Mouse (Mus musculus): ENCODE measurements around the gene Gpat3.

DNA sequence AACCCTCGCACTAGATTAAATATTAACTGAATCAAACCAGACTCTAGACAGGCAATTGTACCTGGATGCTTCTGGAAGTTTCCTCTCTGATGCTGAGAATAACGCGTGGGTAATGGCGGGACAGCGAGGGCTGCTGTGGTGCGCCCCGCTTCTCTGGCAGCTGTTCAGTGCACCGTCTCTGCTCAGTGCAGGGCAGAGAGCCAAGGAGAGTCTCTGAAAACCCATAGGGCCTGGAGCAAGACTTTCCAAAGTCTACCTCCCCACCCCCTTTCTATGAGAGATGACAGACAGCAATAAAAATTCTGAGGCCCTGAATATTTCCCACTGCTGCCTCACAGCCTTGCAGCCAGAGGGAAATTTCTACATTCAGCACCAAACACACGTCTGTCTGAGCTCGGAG, 63.4 kb downstream of the Gpat3 start:
- no peak for TF ChIP-seq CTCF (IDR thresholded peaks at IDR 0.05; ENCODE audit: extremely low read depth, insufficient read length, insufficient replicate concordance, low read depth, low read length)
- TF ChIP-seq POLR2A (IDR thresholded peaks at IDR 0.05; ENCODE audit: low read depth, low read length), result no peak
